Mouse (Mus musculus): ENCODE results near the gene Rin2. TPM values are rescaled to one million over a fixed set of nuclear protein-coding genes. Genes with fewer than 3 reads are reported as not detected.
"Not testable (repeated sequence)": the region's sequence is repeated elsewhere in the genome, so short reads cannot be mapped to it uniquely, and the experiment has no call there.

Rin2 gene
- polyA plus RNA-seq, 1 experiment from 2014 or later: 28.9 TPM

DNA sequence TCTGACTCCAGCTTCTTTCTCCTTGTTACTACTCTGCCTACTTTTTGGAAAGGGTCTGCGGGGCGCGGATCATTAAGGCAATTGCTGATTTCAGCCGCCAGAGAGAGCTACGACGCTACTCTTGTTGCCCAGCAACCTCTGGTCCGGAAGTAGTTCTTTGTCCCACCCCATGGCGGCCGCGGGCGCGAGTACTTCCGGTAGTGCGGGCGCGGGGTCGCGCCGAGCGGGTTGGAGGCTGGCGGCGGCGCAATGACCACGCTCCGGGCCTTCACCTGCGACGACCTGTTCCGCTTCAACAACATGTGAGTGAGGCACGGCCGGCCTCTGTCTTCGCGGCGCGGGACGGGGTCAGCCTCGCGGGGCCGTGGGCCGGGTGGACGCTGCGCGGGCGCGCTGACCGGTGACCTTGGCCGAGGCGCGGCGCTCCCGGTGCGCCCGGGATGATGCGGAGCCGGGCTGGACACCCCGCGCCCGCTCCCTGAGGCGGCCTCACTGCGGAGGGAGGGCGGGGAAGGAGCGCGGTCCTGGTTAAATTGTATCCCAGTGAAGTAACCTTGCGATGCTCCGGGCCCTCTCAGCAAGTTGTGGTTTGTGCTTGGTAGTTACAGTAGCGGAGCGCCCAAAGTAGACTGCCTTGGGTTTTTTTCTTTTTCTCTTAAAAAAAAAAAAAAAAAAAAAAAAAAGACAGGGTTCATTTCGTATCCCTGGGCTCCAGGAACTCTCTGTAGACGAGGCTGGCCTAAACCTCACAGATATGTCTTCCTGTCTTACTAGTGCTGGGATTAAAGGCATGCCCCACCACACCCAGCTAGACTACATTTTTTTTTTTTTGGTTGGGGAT lies 228.3 kb downstream of the Rin2 start:
- ATAC-seq (ENCODE audit: borderline replicate concordance, extremely low read depth, low FRiP score, low TSS enrichment): peak; percentile 94
- under 1% methylated on average over 67 of the region's 68 CpGs for WGBS
- Histone ChIP-seq H3K4me2 (peak overlapping the region; percentile 53), H3K4me1 (peaks cover 19% of the 10 kb centered on the region), H3K36me3 (peaks cover 9% of the 10 kb centered on the region), H3K9me3 (no peaks in the 10 kb centered on the region), H3K27me3 (no peaks in the 10 kb centered on the region), H3K27ac (peak overlapping the region; percentile 72), H3K9ac (peak overlapping the region; percentile 85), H3K4me3 (peak overlapping the region; percentile 92)

DNA sequence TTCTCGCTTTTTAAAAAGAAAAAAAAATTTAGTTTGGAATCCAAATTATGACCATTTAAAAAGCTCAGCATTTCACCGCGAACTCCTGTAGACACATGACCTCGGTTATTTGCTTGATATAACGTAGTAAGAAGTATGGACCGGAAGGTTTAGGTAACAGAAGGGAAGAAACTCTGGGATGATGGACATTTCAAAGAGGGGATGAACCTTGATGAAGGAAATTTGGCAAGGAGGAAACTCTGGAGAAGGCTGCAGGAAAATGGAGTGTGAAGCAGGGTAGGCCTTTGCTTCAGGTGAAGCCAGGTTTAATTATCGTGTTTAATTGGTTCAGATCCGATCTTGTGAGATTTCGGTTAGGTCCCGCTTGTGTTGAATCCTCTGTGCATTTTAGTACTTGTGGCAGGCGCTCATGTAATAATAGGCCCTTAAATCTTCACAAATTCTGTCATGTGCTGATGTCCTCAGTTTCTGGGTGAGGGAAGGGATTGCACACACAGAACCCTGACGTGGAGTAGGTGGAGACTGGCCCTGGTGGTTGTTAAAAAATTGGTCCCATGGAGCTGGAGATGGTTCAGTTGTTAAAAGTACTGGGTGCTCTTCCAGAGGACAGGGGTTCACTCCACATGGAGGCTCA lies 229.1 kb downstream of the Rin2 start:
- H3K27ac ChIP-seq: no peak overlapping the region

DNA sequence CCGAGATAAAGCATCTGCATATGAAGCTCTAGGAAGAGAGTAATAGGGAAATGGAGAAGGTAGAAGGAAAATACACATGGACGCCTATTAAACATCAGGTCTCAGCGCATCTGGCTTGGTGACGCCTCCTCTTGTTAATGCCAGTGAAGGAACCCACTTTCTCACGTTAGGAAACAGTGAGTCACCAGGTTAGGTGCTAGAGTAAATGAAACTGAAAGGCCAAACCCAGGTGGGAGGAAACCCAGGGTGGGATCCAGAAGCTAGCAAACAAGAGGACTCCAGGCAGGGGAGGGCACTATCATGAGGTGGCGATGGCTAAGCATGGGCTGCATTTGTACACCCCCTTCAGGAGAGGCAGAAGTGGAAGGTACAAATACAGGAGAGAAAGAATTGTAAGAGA lies 230.1 kb downstream of the Rin2 start:
- Histone ChIP-seq H3K9me3 (no peaks in the 10 kb centered on the region), H3K36me3 (peaks cover 23% of the 10 kb centered on the region), H3K4me1 (peaks cover 19% of the 10 kb centered on the region), H3K27ac (no peak overlapping the region), H3K27me3 (no peaks in the 10 kb centered on the region), H3K9ac (no peak overlapping the region), H3K4me3 (no peak overlapping the region), H3K4me2 (no peak overlapping the region)
- ATAC-seq (ENCODE audit: borderline replicate concordance, extremely low read depth, low FRiP score, low TSS enrichment): no peak
- 72% methylated on average over 6 of the region's 6 CpGs for whole genome bisulfite sequencing

More for the DNA sequence above, 229.1 kb downstream of the Rin2 start:
- peaks cover 15% of the 10 kb centered on the region for H3K36me3 ChIP-seq
- no peak for ATAC-seq (ENCODE audit: borderline replicate concordance, extremely low read depth, low FRiP score, low TSS enrichment)
- 27% methylated on average over 12 of the region's 12 CpGs for WGBS
- H3K9me3 ChIP-seq: no peaks in the 10 kb centered on the region
- peak overlapping the region; percentile 85 for H3K9ac ChIP-seq
- peak overlapping the region; percentile 53 for H3K4me2 ChIP-seq
- peak overlapping the region; percentile 92 for H3K4me3 ChIP-seq
- no peaks in the 10 kb centered on the region for H3K27me3 ChIP-seq
- peaks cover 19% of the 10 kb centered on the region for H3K4me1 ChIP-seq

DNA sequence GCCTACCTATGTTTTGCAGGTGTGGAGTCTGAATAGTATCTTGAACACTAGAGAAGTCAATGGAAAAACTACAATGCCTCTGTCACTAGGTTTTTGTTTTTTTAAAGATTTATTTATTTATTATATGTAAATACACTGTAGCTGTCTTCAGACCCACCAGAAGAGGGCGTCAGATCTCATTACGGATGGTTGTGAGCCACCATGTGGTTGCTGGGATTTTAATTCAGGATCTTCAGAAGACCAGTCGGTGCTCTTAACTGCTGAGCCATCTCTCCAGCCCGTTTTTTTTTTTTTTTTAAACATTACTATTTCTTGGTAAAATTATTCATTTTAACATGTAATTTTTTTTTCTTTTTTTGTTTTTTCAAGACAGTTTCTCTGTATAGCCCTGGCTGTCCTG lies 230.9 kb downstream of the Rin2 start:
- not testable (repeated sequence) for H3K9ac ChIP-seq; H3K4me3 ChIP-seq; ATAC-seq (ENCODE audit: borderline replicate concordance, extremely low read depth, low FRiP score, low TSS enrichment); H3K9me3 ChIP-seq; H3K27ac ChIP-seq; H3K27me3 ChIP-seq; H3K4me2 ChIP-seq
- peaks cover 19% of the 10 kb centered on the region for H3K4me1 ChIP-seq
- H3K36me3 ChIP-seq: peaks cover 30% of the 10 kb centered on the region
- WGBS: 33% methylated on average over 4 of the region's 4 CpGs

DNA sequence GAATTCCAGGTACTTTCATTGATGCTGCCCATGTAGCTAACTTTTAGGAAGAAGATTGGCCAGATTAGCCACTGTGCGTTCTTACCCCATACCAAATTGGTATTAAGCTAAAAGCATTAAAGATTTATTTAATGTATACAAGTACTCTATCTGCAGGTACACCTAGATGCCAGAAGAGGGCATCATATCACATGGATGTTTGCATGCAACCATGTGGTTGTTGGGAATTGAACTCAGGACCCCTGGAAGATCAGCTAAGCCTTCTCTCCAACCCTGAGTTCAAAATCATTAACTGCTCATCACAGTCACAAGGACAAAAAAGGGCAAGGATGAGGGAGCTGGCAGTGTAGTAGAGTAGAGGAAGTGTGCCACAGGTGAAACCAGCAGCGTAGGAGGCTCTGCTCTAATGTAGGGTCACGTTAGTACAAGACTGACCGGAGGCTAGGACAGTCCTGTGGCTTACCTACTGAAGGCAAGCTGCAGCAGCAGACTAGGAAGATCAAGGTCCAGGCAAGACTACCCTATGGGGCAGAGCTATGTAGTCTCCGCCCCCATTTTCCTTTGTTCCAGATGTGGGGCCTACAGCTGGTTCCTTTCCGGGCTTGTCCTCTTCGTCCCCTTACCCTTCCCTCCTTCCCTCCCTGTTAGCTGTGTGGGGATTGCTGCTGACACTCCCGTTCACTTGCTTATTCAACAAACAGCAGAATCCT lies 246.1 kb downstream of the Rin2 start:
- Histone ChIP-seq H3K9me3 (no peaks in the 10 kb centered on the region), H3K4me2 (no peak overlapping the region), H3K9ac (no peak overlapping the region), H3K27ac (no peak overlapping the region), H3K4me1 (no peaks in the 10 kb centered on the region), H3K27me3 (no peaks in the 10 kb centered on the region), H3K4me3 (no peak overlapping the region), H3K36me3 (peaks cover 83% of the 10 kb centered on the region)
- no peak for ATAC-seq (ENCODE audit: borderline replicate concordance, extremely low read depth, low FRiP score, low TSS enrichment)
- WGBS: 79% methylated on average over 8 of the region's 8 CpGs

DNA sequence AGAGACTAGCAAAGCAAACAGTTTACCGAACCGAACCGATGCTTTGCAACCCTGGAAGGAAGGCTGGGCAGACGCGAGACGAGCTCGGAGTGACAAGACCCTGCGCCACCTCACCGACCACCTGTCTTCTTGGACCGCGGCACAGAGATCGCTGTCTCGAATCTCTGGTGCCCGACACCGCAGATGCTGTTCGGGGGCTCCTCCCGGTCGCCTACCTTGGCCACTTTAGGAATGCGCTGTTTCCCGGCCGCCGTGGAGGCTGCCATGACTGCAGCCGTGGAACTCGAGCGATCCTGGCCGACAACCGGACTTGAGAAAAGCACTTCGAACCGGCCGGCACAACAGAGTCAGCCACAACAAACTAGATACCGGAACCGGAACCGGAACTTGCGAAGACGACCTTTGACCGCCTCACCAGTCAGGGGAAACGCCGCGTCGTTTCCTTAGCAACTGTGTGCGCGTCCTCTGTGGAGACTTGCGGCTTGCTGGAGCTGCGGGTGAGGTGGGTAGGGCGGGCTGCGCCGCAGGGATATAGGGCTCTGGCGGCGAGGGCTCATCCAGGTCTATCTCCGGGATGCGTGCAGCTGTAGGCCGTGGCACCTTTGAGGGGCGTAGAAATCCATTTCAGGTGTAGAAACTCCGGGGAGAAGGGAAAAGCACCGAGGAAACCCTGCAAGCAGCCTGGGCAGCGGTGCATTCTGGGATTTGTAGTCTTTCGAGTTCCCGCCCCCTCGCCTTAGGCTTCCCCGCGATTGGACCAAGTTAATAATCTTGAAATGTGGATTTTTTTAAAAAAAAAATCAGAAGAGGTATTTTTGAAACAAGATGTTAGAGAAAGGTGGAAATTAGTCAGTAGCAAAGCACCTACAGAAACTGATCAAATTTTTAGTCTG lies 259.6 kb downstream of the Rin2 start, which contains the start of the genes Cfap61 and Crnkl1:
Gene Cfap61 (plus strand): TSS at position 446 of the 893 bp plus-strand sequence.
Gene Crnkl1 (minus strand): TSS at position 676 of the 893 bp plus-strand sequence.
- Histone ChIP-seq H3K27ac (no peak within 1 kb of the TSS), H3K4me3 (peak within 1 kb of the TSS; percentile 94), H3K27me3 (no peaks in the 10 kb centered on the region), H3K4me2 (peak within 1 kb of the TSS; percentile 77), H3K9me3 (no peaks in the 10 kb centered on the region), H3K36me3 (peaks cover 24% of the 10 kb centered on the region), H3K4me1 (peaks cover 9% of the 10 kb centered on the region), H3K9ac (peak within 1 kb of the TSS; percentile 57)
- ATAC-seq (ENCODE audit: borderline replicate concordance, extremely low read depth, low FRiP score, low TSS enrichment): peak; percentile 98
- WGBS: under 1% methylated on average over 61 of the region's 61 CpGs

DNA sequence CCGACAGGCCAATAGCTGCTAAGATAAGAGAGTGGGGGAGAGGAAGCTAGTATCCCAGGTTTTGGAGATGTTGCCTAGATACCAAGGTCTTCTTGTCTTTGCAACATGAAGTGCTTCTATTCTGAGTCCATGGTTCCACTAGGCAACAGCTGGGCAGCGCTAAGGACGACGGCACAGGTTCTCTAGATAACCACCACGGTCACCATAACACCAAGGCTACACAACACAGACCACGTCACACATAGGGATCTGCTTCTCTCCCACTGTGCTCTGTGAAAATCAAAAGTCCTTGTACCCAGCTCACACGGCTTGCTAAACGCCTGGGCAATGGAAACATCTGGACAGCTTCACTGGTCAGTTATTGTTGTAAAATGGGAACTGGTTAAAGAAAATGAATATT lies 262.0 kb downstream of the Rin2 start:
- Histone ChIP-seq H3K4me3 (no peak overlapping the region), H3K9me3 (no peaks in the 10 kb centered on the region), H3K27me3 (no peaks in the 10 kb centered on the region), H3K9ac (no peak overlapping the region), H3K4me2 (no peak overlapping the region), H3K36me3 (0 out of 2 replicates have a peak, but pooled peaks cover 3% of the 10 kb centered on the region), H3K27ac (no peak overlapping the region), H3K4me1 (peaks cover 9% of the 10 kb centered on the region)
- no peak for ATAC-seq (ENCODE audit: borderline replicate concordance, extremely low read depth, low FRiP score, low TSS enrichment)
- WGBS: 73% methylated on average over 8 of the region's 8 CpGs

Small RNA genes within 50 kb of the gene (microRNA-seq; reads per million reads assigned to microRNA genes)
- gene Gm25026: not detected

Other genes starting within 250 kb of the Rin2 start
- gene Naa20, start 226.9 kb downstream of the Rin2 start, polyA plus RNA-seq (2015; fragmentation: Nextera tagmentation; extraction: Ambion mirVana): 160 and 163 TPM in 2 replicates